ENCODE assay signal across 10 mouse cellular contexts in genomic region chr7:80641899-80642298, GRCm38 (mm10). TPM values are rescaled to one million over a fixed set of nuclear protein-coding genes. Genes with fewer than 3 reads are reported as not detected.
A peak's percentile ranks its signal among the peaks of the same experiment; 100 is the strongest.
DNase-seq lines count a peak whose midpoint lies in the region; ATAC-seq and TF ChIP-seq lines count a peak whose summit lies in the region.
"Had no signal": no experiment of that assay in that cellular context is flagged by ENCODE, and none has a peak within 500 bp of the region (broad histone marks: within the 10 kb centered on the region; RNA-seq: fewer than 3 reads in every experiment).

No protein-coding gene starts in this region.

- peaks cover 6% of the 10 kb centered on the region for H3K4me1 ChIP-seq in forebrain, embryonic 14.5 days (ENCODE audit: control insufficient read depth, insufficient read depth, low read length)
- peaks cover 20% of the 10 kb centered on the region for H3K4me1 ChIP-seq in forebrain, embryonic 13.5 days
- peaks cover 13% of the 10 kb centered on the region for H3K4me1 ChIP-seq in kidney, postnatal 0 days (replicated peaks; ENCODE audit: insufficient read depth, low read length)
- H3K4me1 ChIP-seq in liver, embryonic 15.5 days (replicated peaks): peaks cover 70% of the 10 kb centered on the region

- H3K9ac ChIP-seq in forebrain, embryonic 14.5 days (ENCODE audit: low read length): no peak overlapping the region
- no peak overlapping the region for H3K9ac ChIP-seq in forebrain, embryonic 13.5 days
- H3K9ac ChIP-seq in kidney, postnatal 0 days (ENCODE audit: low read depth, low read length): no peak overlapping the region
- H3K9ac ChIP-seq in liver, embryonic 15.5 days: no peak overlapping the region

- no peak for ATAC-seq in forebrain, embryonic 14.5 days
- no peak for ATAC-seq in forebrain, embryonic 13.5 days
- ATAC-seq in kidney, postnatal 0 days (replicated peaks; ENCODE audit: low FRiP score, low read depth): peak; percentile 41; the same call in 1 of the 2 replicates
- ATAC-seq in liver, embryonic 15.5 days (ENCODE audit: insufficient read depth): no peak
- ATAC-seq: midbrain, embryonic 16.5 days had no signal

- no peaks in the 10 kb centered on the region for H3K27me3 ChIP-seq in forebrain, embryonic 14.5 days (replicated peaks; ENCODE audit: control insufficient read depth, insufficient read depth, low read length)
- no peaks in the 10 kb centered on the region for H3K27me3 ChIP-seq in forebrain, embryonic 13.5 days
- no peaks in the 10 kb centered on the region for H3K27me3 ChIP-seq in kidney, postnatal 0 days (ENCODE audit: insufficient read depth, low read length)
- H3K27me3 ChIP-seq in liver, embryonic 15.5 days: no peaks in the 10 kb centered on the region

- no peaks in the 10 kb centered on the region for H3K9me3 ChIP-seq in forebrain, embryonic 14.5 days (replicated peaks; ENCODE audit: control insufficient read depth, low read length)
- no peaks in the 10 kb centered on the region for H3K9me3 ChIP-seq in forebrain, embryonic 13.5 days (replicated peaks)
- no peaks in the 10 kb centered on the region for H3K9me3 ChIP-seq in kidney, postnatal 0 days (replicated peaks; ENCODE audit: low read length)
- no peaks in the 10 kb centered on the region for H3K9me3 ChIP-seq in liver, embryonic 15.5 days (replicated peaks)
- H3K9me3 ChIP-seq: limb, embryonic 10.5 days had no signal

- no peak for DNase-seq in forebrain, embryonic 14.5 days (ENCODE audit: low spot score)
- no peak for DNase-seq in kidney, postnatal 0 days (ENCODE audit: low spot score)
- DNase-seq in kidney, adult 9 months: no peak
- DNase-seq in spleen, postnatal 36 days (ENCODE audit: low spot score in 2 of 2): peak; percentile 75 to 76
- no peak for DNase-seq in cerebellum, postnatal 10 days
- no peak for DNase-seq in layer of hippocampus, adult 8-10 months (ENCODE audit: low spot score in 2 of 2)

- no peak overlapping the region for H3K4me2 ChIP-seq in forebrain, embryonic 14.5 days (ENCODE audit: low read length)
- no peak overlapping the region for H3K4me2 ChIP-seq in forebrain, embryonic 13.5 days
- no peak overlapping the region for H3K4me2 ChIP-seq in kidney, postnatal 0 days (ENCODE audit: low read length)
- peak overlapping the region; percentile 1; the same call in 1 of the 2 replicates for H3K4me2 ChIP-seq in liver, embryonic 15.5 days

- H3K36me3 ChIP-seq in forebrain, embryonic 14.5 days (ENCODE audit: control insufficient read depth, insufficient read depth, low read length): no peaks in the 10 kb centered on the region
- H3K36me3 ChIP-seq in forebrain, embryonic 13.5 days (ENCODE audit: poor library complexity, severe bottlenecking): no peaks in the 10 kb centered on the region
- no peaks in the 10 kb centered on the region for H3K36me3 ChIP-seq in kidney, postnatal 0 days (ENCODE audit: insufficient read depth, low read length)
- H3K36me3 ChIP-seq in liver, embryonic 15.5 days (replicated peaks): no peaks in the 10 kb centered on the region
- H3K36me3 ChIP-seq: limb, embryonic 10.5 days had no signal

- no peak overlapping the region for H3K4me3 ChIP-seq in forebrain, embryonic 14.5 days (ENCODE audit: low read depth, low read length)
- H3K4me3 ChIP-seq in forebrain, embryonic 13.5 days: no peak overlapping the region
- no peak overlapping the region for H3K4me3 ChIP-seq in kidney, postnatal 0 days (replicated peaks; ENCODE audit: low read depth, low read length)
- H3K4me3 ChIP-seq in liver, embryonic 15.5 days (replicated peaks): no peak overlapping the region
- H3K4me3 ChIP-seq: limb, embryonic 10.5 days had no signal

- H3K27ac ChIP-seq in forebrain, embryonic 14.5 days (ENCODE audit: low read depth, low read length): 0 out of 2 replicates have a peak overlapping the region, but pooled peaks have one; percentile 9
- no peak overlapping the region for H3K27ac ChIP-seq in forebrain, embryonic 13.5 days
- peak overlapping the region; percentile 44; the same call in 1 of the 2 replicates for H3K27ac ChIP-seq in kidney, postnatal 0 days
- H3K27ac ChIP-seq in liver, embryonic 15.5 days (replicated peaks): no peak overlapping the region
- H3K27ac ChIP-seq: limb, embryonic 10.5 days had no signal

- 87% methylated on average over 7 of the region's 7 CpGs for WGBS in forebrain, embryonic 14.5 days
- WGBS in forebrain, embryonic 13.5 days: 89% methylated on average over 7 of the region's 7 CpGs
- WGBS in kidney, postnatal 0 days: 45% methylated on average over 7 of the region's 7 CpGs
- 52% methylated on average over 7 of the region's 7 CpGs for WGBS in liver, embryonic 15.5 days (ENCODE audit: insufficient replicate concordance)

- TF ChIP-seq CTCF in kidney, postnatal 0 days (IDR thresholded peaks at IDR 0.05; ENCODE audit: low read depth): no peak

RNA-seq across cellular contexts. Expression of gene Crtc3, which starts 46.8 kb away (rescaled TPM):
- 7.9 and 10.6 TPM in 2 replicates for polyA plus RNA-seq in forebrain, embryonic 14.5 days (2014; fragmentation: Nextera tagmentation; extraction: Ambion mirVana)
- 10.3 and 11.5 TPM in 2 replicates for polyA plus RNA-seq in forebrain, embryonic 13.5 days (2015; fragmentation: Nextera tagmentation; extraction: Ambion mirVana)
- 18.5 and 18.9 TPM in 2 replicates for polyA plus RNA-seq in kidney, postnatal 0 days (2015; fragmentation: Nextera tagmentation; extraction: Ambion mirVana)
- 4.2 TPM in 2 replicates for polyA plus RNA-seq in liver, embryonic 15.5 days (2015; fragmentation: Nextera tagmentation; extraction: Ambion mirVana)
- 10 to 100 TPM; 20.5 to 24.6 (median 21.8) TPM for total RNA-seq in layer of hippocampus, adult 8-10 months (2022)

Comparison
In these comparisons a context has a peak if more than half of its experiments do, and no peak if none do; other contexts are left out.
1. H3K27ac ChIP-seq: peak in forebrain, embryonic 14.5 days (single experiment) and kidney, postnatal 0 days (single experiment); none in forebrain, embryonic 13.5 days (single experiment) and liver, embryonic 15.5 days (single experiment).
2. DNase-seq: peak in spleen, postnatal 36 days (2 of 2); none in forebrain, embryonic 14.5 days (single experiment), kidney, postnatal 0 days (single experiment), kidney, adult 9 months (single experiment), cerebellum, postnatal 10 days (0 of 2) and layer of hippocampus, adult 8-10 months (0 of 2).